Mouse (Mus musculus) adrenal gland, postnatal 4 days (tissue): ENCODE results near the gene 4930519G04Rik. TPM values are rescaled to one million over a fixed set of nuclear protein-coding genes. Genes with fewer than 3 reads are reported as not detected.
"Not testable (repeated sequence)": the region's sequence is repeated elsewhere in the genome, so short reads cannot be mapped to it uniquely, and the experiment has no call there.

Source experiments
- DNase-seq, 2 experiments: peaks; one replicate each; pipeline ENCODE4 v3.0.0; 2021 to 2022; ENCODE audit warnings: low spot score in 2 of 2, mixed read lengths in 2 of 2
- microRNA-seq: library from miRNA; unstranded; fragments of <30 nt; microRNA quantifications from one replicate; pipeline ENCODE4 v1.2.0, GENCODE M21; 2021
- total RNA-seq, 2 experiments: library from RNA; stranded (reverse); gene quantifications; 2 replicates each; pipeline ENCODE4 v1.2.3; 2021

Gene 4930519G04Rik
- total RNA-seq, 2 experiments from 2014 or later = not detected

GRCm38 (mm10) chr5:114902413-114902812, 48.9 kb downstream of the 4930519G04Rik start:
- DNase-seq = no peak

- DNase-seq = no peak
These were observed 55.3 kb downstream of the 4930519G04Rik start for GRCm38 (mm10) chr5:114908598-114909305.

GRCm38 (mm10) chr5:114913686-114914085, 60.2 kb downstream of the 4930519G04Rik start:
- no peak for DNase-seq

GRCm38 (mm10) chr5:114914855-114915254, 61.4 kb downstream of the 4930519G04Rik start:
- no peak for DNase-seq

GRCm38 (mm10) chr5:114915854-114916253, 62.4 kb downstream of the 4930519G04Rik start:
- no peak for DNase-seq

- no peak for DNase-seq
These were observed 63.3 kb downstream of the 4930519G04Rik start for GRCm38 (mm10) chr5:114916777-114917176.

GRCm38 (mm10) chr5:114917357-114917756, 63.9 kb downstream of the 4930519G04Rik start:
- not testable (repeated sequence) for DNase-seq

- no peak for DNase-seq
These were observed 68.3 kb downstream of the 4930519G04Rik start for GRCm38 (mm10) chr5:114921551-114922365.

GRCm38 (mm10) chr5:114922366-114922731, 68.9 kb downstream of the 4930519G04Rik start:
- no peak for DNase-seq

GRCm38 (mm10) chr5:114922998-114923473, 69.6 kb downstream of the 4930519G04Rik start, which contains the start of gene Oasl1:
TSS of gene Oasl1 (plus strand) at chr5:114923240.
- DNase-seq = peak in 1 of 2 experiments; percentile 27

- no peak for DNase-seq
These were observed 72.8 kb downstream of the 4930519G04Rik start for GRCm38 (mm10) chr5:114926153-114926684.

- no peak for DNase-seq
These were observed 73.3 kb downstream of the 4930519G04Rik start for GRCm38 (mm10) chr5:114926753-114927152.

- DNase-seq = no peak
These were observed 78.2 kb downstream of the 4930519G04Rik start for GRCm38 (mm10) chr5:114931626-114932025.

- no peak for DNase-seq
These were observed 79.7 kb downstream of the 4930519G04Rik start for GRCm38 (mm10) chr5:114933206-114933605.

Small RNAs within 50 kb of the gene (microRNA-seq; reads per million reads assigned to microRNA genes)
- 13.9 reads per million, percentile 25 among the genes with 10 or more reads in this experiment for gene Mir6240

Other genes with a start within 250 kb of the 4930519G04Rik start
- gene Trpv4, start 195.2 kb upstream of the 4930519G04Rik start, total RNA-seq = 1 to 10 TPM; 2.4 to 8.0 TPM
- gene Gltp, start 162.7 kb upstream of the 4930519G04Rik start, total RNA-seq = 10 to 100 TPM; 49.5 to 53.4 TPM
- 10 to 100 TPM; 16.3 to 16.9 TPM for gene Tchp, start 145.9 kb upstream of the 4930519G04Rik start, total RNA-seq
- gene Ankrd13a, start 79.0 kb upstream of the 4930519G04Rik start, total RNA-seq = 100 to 1,000 TPM; 105 to 111 TPM
- 10 to 100 TPM; 56.2 to 59.5 TPM for gene Git2, start 78.1 kb upstream of the 4930519G04Rik start, total RNA-seq
- 10 to 100 TPM; 88.4 to 91.9 TPM for gene 1500011B03Rik, start 30.2 kb upstream of the 4930519G04Rik start, total RNA-seq
- gene Gm9936, start 5.0 kb downstream of the 4930519G04Rik start, total RNA-seq = under 1 TPM; 0.14 to 0.17 TPM
- gene Oasl2, start 43.3 kb downstream of the 4930519G04Rik start, total RNA-seq = 10 to 100 TPM in 1 of 2 experiments, 1 to 10 TPM in 1; 9.9 to 12.2 TPM
- gene Oasl1, start 69.6 kb downstream of the 4930519G04Rik start, total RNA-seq = 1 to 10 TPM; 1.0 to 1.2 TPM
- gene 2210016L21Rik, start 88.5 kb downstream of the 4930519G04Rik start, total RNA-seq = 10 to 100 TPM; 50.7 to 59.0 TPM
- gene Hnf1a, start 117.4 kb downstream of the 4930519G04Rik start, total RNA-seq = 1 to 10 TPM; 1.8 to 4.4 TPM
- 10 to 100 TPM; 91.7 to 92.3 TPM for gene Sppl3, start 157.5 kb downstream of the 4930519G04Rik start, total RNA-seq
- gene Gm10401, start 244.6 kb downstream of the 4930519G04Rik start, total RNA-seq = under 1 TPM in 1 of 2 experiments, not detected in 1; 0.73 TPM